Comparison of ENCODE assay signal across 8 mouse cellular contexts in genomic region chr9:121331878-121332630, GRCm38 (mm10). TPM values are rescaled to one million over a fixed set of nuclear protein-coding genes. Genes with fewer than 3 reads are reported as not detected.
DNase-seq lines count a peak whose midpoint lies in the region; ATAC-seq lines count a peak whose summit lies in the region.

No protein-coding gene starts in this region.

- H3K4me2 ChIP-seq in intestine, embryonic 15.5 days (replicated peaks) = 0 out of 2 replicates have a peak overlapping the region, but pooled peaks have one; percentile 3

- H3K9ac ChIP-seq in intestine, embryonic 15.5 days = no peak overlapping the region

- intact Hi-C loops in left cerebral cortex, postnatal 10 days (cut with DNase I) = no loop called here

- no peaks in the 10 kb centered on the region for H3K36me3 ChIP-seq in intestine, embryonic 15.5 days
- no peaks in the 10 kb centered on the region for H3K36me3 ChIP-seq in splenic B cell, adult 2 months (ENCODE audit: control insufficient read depth, insufficient read depth, low read length, poor library complexity, severe bottlenecking)

- peak overlapping the region; percentile 63 for H3K27ac ChIP-seq in intestine, embryonic 15.5 days

- no peaks in the 10 kb centered on the region for H3K27me3 ChIP-seq in intestine, embryonic 15.5 days (replicated peaks)
- no peaks in the 10 kb centered on the region for H3K27me3 ChIP-seq in splenic B cell, adult 2 months (ENCODE audit: control insufficient read depth, insufficient read depth, low read length, poor library complexity, severe bottlenecking)

- H3K4me1 ChIP-seq in intestine, embryonic 15.5 days (replicated peaks) = peaks cover 32% of the 10 kb centered on the region

- no peaks in the 10 kb centered on the region for H3K9me3 ChIP-seq in intestine, embryonic 15.5 days

- ATAC-seq in intestine, embryonic 15.5 days = peak; percentile 65

- H3K4me3 ChIP-seq in intestine, embryonic 15.5 days (replicated peaks) = no peak overlapping the region

- DNase-seq in left cerebral cortex, postnatal 10 days (ENCODE audit: extremely low spot score in 1 of 2, low spot score in 2 of 2) = peak; percentile 52 to 87
- no peak for DNase-seq in left cerebral cortex, adult 18-20 months (ENCODE audit: low spot score in 2 of 2)
- peak; percentile 60 for DNase-seq in brain, adult 2 months (ENCODE audit: low read depth, low spot score)
- peak; percentile 67 for DNase-seq in gastrocnemius, postnatal 10 days
- DNase-seq in lung, postnatal 25 days (ENCODE audit: low spot score) = peak; percentile 70
- DNase-seq in splenic B cell, adult 2 months (ENCODE audit: low read depth, low spot score) = peak; percentile 40
- DNase-seq in layer of hippocampus, adult 9-11 months = no peak

- WGBS in intestine, embryonic 15.5 days = 6% methylated on average over 8 of the region's 8 CpGs

RNA-seq across cellular contexts. Expression of gene Trak1, which starts 34.8 kb away (rescaled TPM):
- total RNA-seq in left cerebral cortex, postnatal 10 days (2021) = 100 to 1,000 TPM; 213 to 215 TPM
- 100 to 1,000 TPM; 239 to 275 TPM for total RNA-seq in left cerebral cortex, adult 18-20 months (2021)
- total RNA-seq in gastrocnemius, postnatal 10 days (2021) = 100 to 1,000 TPM; 203 to 207 TPM
- 20.9 and 26.5 TPM in 2 replicates for polyA plus RNA-seq in intestine, embryonic 15.5 days (2015; fragmentation: Nextera tagmentation; extraction: Ambion mirVana)

RNA-seq across cellular contexts. Expression of gene Ulk4, which starts 55.1 kb away (rescaled TPM):
- total RNA-seq in left cerebral cortex, postnatal 10 days (2021) = 1 to 10 TPM; 7.2 to 7.5 TPM
- total RNA-seq in left cerebral cortex, adult 18-20 months (2021) = 1 to 10 TPM; 8.1 to 8.8 TPM
- total RNA-seq in gastrocnemius, postnatal 10 days (2021) = under 1 TPM; 0.80 to 0.97 TPM
- polyA plus RNA-seq in intestine, embryonic 15.5 days (2015; fragmentation: Nextera tagmentation; extraction: Ambion mirVana) = 140 and 150 TPM in 2 replicates

Comparison
In these comparisons a context has a peak if more than half of its experiments do, and no peak if none do; other contexts are left out.
1. DNase-seq: peak in left cerebral cortex, postnatal 10 days (2 of 2), brain, adult 2 months (single experiment), gastrocnemius, postnatal 10 days (single experiment), lung, postnatal 25 days (single experiment) and splenic B cell, adult 2 months (single experiment); none in left cerebral cortex, adult 18-20 months (0 of 2) and layer of hippocampus, adult 9-11 months (single experiment).
2. RNA of gene Ulk4, which starts 55.1 kb away (total RNA-seq): 8.1 to 8.8 TPM in left cerebral cortex, adult 18-20 months and 7.2 to 7.5 TPM in left cerebral cortex, postnatal 10 days; 0.80 to 0.97 TPM in gastrocnemius, postnatal 10 days; every median in the first group is over 4 times any median in the second.